Mouse (Mus musculus) liver, embryonic 15.5 days (tissue): ENCODE data around the gene Tmem56. TPM values are rescaled to one million over a fixed set of nuclear protein-coding genes. Genes with fewer than 3 reads are reported as not detected.

Experiments
- polyA plus RNA-seq: library from polyadenylated mRNA; unstranded; fragments of >200 nt; fragmentation: Nextera tagmentation; extraction: Ambion mirVana; gene quantifications from 2 replicates; pipeline ENCODE4 v1.2.1, GENCODE M21; 2015

Tmem56 gene
- polyA plus RNA-seq, 1 experiment from 2014 or later, result 14.9 TPM

Other genes with a start within 250 kb of the Tmem56 start
- gene Rwdd3, start 111.4 kb downstream of the Tmem56 start, polyA plus RNA-seq, result 1.3 and 1.6 TPM in 2 replicates
- 12.7 and 13.5 TPM in 2 replicates for gene Alg14, start 8.7 kb upstream of the Tmem56 start, polyA plus RNA-seq
- gene Cnn3, start 143.4 kb upstream of the Tmem56 start, polyA plus RNA-seq, result 97.4 and 98.3 TPM in 2 replicates
- gene Slc44a3, start 249.3 kb upstream of the Tmem56 start, polyA plus RNA-seq, result 15.2 and 16.2 TPM in 2 replicates